Mouse (Mus musculus) c-Kit-positive CD71-negative TER-119-negative erythroid progenitor cells, embryonic 14.5 days (primary cell): Measurements from ENCODE around the gene Nek6.
A peak's percentile ranks its signal among the peaks of the same experiment; 100 is the strongest.

Experiments
- DNase-seq: peaks from one replicate; pipeline ENCODE4 v3.0.0-alpha.2; 2013; ENCODE audit warnings: low read depth

The Nek6 gene

DNA sequence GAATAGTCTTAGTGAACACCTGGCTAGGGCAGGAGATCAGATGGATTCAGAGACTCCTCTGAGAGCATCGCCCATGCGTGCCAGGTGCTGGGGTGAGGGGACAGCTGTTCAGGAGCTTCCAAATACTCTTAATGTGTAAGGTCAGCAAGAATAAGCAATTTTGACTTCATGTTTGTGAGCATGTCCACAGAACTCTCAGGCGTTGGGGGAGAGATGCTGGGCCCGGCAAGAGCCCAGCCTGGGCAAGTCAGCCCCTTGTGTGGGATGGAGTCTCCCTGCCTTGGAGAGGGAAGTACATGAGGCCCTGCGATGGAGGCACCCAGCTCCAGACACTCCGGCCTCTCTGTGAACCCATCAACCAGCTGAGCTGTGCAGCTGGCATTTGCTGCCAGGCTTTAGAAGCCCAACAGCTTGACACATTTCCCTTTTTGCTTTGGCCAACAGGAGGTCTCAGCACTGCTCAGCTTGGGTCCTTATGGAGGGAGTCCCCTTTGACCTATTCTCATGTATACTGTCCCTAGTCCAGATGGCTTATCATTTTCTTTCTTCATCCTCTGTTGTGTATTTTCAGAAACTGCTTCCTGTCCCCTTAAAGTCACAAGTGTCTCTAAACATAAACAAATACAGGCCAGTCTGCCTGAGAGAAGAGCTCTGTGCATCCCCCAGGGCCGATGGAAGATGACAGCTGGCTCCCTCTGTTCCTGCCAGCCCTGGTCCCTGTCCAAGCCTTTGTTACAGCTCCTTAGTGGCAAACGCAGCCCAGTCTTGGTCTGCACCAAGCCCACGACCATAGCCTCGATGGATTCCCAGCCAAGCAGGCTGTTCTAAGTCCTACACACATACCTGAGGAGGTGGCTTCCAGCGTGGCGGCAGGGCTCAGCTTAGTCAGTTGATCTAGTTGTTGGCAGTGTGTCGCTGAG, 67.4 kb downstream of the Nek6 start:
- no peak for DNase-seq

DNA sequence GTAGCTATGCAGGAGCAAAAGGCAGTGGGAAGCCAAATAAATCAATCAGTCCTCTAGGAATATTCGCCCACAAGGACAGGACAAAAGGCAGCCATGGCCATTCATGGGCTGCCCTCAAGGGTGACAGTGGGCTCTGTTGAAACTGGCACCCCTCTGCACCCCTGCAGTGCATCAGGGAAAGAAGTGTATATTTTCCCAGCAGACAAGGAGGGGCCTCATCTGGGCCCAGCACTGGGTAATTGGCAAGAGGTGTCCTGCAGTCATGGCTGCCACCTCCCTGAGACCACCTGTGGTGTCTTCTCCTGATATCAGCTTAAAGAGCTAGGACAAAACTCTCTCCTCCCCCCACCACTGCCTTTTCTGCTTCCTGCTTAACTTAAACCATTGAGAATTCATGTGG, 68.1 kb downstream of the Nek6 start:
- no peak for DNase-seq

DNA sequence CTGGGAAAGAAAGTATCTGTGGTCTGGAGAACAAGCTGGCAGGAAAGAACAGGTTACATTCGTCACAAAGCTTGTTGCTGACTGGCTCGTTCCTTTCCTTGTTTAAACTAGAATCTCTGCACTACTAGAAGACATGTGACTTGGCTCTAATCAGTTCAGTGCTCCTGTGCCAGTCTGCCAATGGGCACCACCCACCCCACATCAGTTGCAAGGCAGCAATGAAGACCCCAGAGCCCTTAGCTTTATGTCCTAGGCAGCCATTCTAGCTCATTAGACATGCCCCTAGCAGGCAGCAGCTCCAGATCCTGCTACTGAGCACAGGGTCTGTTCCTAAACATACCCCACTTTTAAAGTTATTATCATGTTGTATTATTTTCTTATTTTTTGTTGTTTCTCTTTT, 72.5 kb downstream of the Nek6 start:
- DNase-seq = no peak

DNA sequence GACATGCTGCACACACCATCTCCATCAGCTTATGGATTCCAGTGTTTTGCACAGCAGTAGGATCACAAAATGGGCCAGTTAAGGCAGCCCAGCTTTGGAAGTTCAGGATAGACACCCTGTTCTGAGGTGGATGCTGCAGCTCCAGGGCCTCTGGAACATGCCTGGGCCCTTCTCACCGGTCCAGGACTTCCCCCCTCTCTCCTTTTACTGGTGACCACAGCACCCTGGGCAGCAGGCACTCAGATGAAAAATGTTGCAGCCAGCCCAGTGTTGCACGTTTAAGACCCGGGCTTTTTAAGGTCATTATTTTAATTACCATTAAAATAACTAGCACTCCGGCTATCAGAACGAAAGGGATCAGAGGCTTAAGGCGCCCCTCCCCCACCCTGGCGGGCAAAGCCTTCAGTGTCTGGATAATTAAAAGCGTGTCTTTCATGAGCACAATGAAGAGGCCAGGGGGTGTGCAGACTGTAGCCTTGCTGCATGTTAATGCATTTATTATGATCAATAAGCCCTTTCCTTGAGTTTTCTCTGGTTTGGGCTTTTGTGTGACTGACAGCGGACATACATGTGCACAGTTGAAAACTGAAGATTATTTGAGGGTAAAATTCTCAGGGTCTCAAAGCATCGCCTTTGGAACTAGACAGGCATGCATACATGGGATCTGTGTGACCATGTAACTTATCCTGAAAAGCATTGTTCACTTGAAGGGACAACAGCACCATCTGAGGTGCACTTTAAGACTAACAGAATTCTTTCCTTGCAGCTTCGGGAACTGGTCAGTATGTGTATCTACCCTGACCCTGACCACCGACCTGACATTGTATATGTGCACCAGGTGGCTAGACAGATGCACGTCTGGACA, 73.3 kb downstream of the Nek6 start:
- DNase-seq = no peak

DNA sequence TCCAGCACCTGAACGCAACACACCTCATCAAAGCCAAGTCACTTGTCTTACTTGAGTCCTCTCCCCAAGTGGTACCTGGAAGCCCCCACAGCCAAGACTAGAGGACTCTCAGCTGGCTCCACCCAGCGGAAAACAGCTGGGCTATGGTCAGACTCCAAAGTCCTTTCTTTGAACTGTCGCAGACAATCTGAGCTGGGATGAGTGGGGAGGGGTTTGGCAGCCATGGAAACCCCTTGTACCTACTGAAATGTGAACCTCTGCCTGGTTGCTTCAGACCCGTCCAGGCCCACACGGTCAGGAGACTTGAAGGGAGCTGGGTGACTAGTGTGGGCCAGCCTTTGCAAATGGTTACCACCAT, 73.9 kb downstream of the Nek6 start:
- DNase-seq = no peak

DNA sequence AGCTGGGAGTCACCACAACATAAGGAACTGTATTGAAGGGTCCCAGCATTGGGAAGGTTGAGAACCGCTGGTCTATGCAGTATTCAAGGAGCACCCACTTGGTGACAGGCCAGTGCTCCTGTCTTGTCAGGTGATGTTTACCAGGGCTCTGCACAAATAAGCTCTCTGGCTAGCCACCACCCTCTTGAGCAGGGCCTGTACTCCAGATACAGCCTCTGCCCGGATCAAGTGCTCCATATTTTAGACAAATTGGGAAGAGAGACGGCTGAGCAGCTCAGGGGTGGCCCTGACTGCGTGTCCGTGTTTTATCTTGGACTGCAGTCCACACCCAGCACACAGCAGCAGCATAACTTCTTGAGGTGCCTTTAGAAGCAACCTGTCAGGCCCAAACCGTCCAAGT, 75.3 kb downstream of the Nek6 start:
- no peak for DNase-seq

DNA sequence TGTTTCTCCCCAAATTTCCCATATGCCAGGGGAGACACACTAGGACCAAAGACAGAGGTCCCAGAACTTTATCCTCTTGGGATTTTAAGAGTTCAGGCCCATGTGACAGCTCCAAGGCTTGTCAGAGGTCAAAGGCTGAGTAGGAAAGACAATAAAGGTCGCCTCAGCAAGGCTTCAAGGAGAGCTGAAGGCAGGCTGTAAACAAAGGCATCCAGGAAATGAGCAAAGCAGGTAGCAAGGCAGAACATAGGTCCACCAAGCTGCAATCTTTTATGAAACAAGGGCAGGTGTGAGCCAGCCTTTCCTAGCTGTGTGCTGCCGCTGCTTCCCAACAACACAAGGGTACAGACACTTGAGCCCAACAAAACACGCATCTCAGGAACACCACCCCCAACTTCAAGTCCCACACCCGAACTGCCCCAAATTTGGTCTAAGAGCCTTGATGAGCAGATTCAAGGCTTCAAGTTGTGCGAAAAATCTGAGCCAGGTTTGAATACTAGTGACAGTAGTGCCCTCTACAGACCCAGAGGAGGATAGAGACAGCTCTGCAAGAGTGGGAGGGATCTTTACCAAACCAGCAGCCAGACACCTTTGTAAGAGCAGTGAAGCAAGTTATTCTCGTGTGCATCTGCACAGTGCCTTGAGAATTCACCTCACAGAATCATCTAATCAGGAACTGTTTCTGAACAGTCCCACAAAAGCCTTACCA, 80.5 kb downstream of the Nek6 start:
- DNase-seq = peak; percentile 13

DNA sequence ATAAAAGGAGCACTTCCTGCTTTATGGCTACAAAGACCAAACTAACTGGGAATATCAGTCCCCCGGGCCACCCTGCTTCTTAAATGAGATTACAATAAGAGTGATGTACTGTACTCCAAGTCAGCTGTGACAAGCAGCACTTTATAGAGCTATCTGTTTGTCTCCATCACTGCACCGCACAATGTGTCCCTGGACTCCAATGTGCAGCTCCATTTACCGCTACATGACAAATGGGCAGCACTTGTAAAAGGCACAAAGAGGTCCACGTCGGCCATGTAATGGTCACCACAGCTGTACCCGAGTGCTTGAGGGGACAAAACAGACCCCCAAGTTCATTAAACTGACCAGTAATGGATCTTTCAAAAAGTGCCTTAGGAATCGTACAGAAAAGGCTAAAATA, 83.4 kb downstream of the Nek6 start:
- no peak for DNase-seq

DNA sequence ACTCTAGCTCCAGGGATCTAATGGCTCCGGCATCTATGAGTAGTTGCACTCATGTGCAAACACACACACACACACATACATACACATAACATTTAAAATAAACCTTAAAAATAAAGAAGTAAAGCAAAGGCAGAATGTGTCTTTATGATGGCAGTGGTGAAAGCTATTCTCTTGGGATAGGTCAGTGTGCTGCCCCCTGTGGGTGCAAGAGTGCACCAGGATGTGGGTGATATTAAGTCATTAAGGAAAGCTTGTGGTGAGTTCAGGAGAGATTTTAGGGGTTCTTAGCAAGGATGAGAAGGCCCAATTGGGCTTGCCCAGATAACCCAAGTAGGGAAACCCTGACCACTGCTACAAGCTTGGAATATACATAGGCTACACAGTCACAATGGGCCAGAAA, 86.5 kb downstream of the Nek6 start:
- peak; percentile 16 for DNase-seq

DNA sequence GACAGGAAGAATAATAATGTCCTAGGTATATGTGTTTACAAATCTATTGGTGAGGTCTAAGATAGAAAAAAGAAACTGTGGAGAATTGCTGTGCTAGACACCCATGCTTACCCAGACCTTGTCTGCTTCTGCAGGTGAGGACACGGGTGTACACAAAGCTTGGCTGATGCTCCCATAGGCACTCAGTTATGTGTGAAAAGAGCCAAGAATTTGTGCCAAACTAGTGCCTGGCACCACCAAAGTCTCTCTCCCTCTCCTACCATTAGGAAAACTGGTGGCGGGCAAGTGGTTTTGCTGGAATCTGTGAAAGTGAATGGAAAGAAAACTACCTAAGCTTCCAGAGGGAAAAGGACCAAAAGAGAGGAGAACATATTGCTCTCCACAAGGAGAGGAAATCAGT, 87.0 kb downstream of the Nek6 start:
- DNase-seq = no peak

DNA sequence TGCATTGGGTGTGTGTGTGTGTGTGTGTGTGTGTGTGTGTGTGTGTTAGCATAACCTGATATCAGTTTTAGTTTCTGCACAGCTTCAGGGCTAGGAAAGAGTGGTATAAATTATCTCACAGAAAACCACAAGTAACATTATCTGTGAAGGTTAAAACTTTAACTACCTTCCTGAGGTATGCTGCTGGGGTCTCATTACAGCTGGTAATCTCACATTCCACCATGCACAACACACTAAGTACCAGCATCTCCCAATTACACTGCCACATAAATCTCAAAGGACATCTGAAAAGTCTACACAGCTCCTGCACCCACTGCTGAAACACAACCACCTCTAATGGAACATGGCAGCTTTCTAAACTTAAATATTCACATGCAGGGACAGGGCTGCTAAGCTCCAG, 89.4 kb downstream of the Nek6 start:
- DNase-seq = no peak

DNA sequence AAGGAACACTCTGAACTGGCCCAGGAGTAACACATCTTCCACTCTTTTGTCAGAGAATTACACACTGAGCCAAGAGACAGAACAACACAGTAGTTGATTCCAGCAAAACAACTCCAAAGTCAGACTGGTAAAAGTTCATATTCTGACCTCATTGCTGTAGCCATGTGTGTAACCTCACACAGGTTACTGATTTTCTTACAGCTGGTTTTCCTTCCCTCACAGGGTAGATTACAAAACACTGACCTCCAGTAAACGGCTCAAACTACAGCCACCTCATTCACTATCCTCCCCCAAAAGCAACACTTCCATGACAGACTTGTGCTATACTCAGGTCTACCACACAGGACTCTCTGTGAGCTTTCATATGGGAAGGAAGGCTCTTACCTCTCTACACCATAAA, 96.3 kb downstream of the Nek6 start:
- no peak for DNase-seq

DNA sequence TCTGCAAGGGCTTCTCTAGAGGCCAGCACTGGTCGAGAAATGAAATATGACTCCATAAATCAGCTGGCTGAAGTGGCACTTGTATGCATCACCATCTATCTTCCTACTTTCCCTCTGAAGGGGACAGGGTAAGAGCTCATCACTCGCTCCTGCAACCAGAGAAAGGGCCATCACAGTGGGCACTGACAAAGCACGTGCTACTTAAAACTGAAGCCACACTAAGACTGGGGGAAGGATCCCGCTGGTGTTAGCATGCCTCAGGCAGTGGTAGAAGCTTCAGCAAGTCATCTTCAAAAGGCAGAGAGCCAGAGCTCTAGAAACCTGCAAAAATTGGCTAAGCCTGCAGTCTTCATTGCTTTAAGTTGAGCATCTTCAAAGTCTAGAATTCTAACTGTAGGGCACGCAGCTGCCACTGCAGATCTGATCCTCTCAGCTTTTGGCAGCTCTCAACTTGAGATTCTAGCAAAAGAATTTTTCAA, 97.4 kb downstream of the Nek6 start:
- DNase-seq = no peak

DNA sequence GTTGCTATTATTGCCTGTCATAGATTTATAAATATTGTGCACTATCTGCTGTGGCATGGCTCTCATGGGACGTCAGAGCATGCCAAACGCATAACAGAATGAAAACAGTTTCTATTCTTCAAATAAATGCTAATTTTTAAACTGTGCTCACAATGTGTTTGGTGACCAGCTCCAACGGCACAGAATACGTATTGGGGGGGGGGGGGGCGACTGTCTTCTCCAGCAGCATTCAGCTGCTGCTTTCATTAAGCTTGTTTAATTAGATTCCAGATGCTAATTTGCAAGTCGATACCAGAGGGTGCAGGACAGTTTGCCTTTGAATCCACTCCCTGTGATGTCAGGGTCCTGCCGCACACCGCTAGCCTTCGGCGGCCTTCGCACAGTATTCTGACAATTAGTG, 97.9 kb downstream of the Nek6 start:
- DNase-seq = no peak

DNA sequence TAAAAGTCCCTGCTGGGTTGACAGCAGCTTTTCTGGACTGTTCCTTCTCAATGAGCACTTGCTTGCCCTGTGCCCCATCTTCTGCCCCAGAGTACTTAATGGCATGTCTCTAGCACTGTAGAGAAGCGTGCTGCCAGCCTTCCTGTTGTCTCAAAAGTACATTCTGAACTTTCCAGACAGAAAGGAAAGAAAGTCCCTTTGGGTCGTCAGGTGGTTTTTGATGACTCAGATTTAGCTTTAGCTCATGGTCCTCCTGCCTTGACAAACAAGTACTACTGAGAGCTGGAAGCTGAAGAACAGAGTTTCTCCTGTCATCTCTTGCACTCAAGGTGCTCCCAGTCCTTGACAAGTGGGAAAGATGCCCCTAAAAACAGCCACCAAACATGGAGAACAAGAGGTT, 98.7 kb downstream of the Nek6 start:
- no peak for DNase-seq

DNA sequence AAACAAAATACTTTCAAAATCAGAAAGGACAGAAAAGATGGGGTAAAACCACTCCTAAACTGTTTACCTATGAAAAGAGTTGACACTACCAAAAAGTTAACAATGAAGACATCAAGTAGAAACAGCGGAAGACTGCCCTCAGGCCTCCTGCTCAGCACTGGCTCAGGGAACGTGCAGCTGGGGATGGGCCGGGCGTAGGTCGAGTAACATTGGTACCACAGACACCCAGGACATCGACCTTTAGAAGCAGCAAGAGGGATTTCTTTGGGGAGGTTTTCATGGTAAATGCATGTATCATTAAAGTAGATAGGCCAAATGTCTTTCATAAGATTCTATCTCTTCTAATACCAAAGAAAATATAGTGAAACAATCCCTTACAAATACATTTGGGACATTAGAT, 101.2 kb downstream of the Nek6 start:
- no peak for DNase-seq

DNA sequence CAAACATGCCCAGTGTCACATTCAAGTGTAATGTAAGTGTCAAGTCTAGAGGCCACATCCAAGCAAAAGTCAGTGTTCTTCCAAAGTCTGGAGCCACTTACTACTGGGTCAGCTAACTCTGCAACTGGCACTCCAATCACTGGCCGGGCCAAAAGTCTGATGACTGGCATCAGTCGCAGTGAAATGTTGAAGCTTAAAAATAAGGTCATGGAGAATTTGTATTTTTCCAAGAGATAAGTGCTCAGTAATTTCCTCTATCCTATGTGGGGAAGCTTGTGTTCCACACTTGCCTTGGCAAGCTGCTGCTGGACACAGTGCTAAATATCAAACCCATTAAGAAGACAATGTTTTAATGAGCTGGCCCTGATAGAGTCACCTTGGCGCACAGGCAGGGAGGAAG, 102.1 kb downstream of the Nek6 start:
- no peak for DNase-seq

DNA sequence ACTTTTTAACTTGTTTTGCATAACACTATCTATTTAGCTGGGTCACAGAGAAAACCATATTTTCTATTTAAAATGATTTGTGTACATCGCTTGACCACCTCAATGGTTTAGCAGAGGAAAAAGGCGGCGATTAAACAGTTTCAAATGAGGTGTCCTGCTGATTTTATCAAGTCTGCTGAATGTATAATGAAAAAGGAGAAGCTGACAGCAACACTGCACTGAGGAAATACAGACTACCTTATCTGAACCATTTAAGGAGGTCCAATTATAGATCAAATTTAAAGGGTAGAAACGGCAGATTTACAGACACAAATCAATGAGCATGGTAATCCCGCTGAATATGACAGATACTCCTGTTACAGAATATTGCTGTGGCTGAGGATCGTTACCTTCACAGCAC, 103.0 kb downstream of the Nek6 start:
- no peak for DNase-seq

DNA sequence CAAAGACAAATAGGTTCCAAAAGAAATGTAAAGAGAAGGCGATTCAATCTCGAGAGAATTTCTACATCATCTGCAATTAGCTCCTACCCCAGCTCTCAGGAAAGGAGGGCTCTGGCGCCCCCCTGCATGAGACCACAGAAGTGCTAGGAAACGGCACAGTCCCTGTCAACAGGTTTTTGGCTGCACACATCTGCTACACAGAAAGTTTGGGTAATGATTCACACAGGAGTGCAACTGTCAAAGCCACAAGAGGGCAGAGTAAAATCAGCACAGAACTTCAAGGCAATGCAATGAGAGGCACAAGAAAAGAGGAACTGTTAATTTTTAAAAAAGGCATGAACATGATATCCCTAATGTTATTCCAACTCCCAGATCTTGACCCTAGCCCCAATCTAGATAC, 104.6 kb downstream of the Nek6 start:
- DNase-seq = peak; percentile 42

DNA sequence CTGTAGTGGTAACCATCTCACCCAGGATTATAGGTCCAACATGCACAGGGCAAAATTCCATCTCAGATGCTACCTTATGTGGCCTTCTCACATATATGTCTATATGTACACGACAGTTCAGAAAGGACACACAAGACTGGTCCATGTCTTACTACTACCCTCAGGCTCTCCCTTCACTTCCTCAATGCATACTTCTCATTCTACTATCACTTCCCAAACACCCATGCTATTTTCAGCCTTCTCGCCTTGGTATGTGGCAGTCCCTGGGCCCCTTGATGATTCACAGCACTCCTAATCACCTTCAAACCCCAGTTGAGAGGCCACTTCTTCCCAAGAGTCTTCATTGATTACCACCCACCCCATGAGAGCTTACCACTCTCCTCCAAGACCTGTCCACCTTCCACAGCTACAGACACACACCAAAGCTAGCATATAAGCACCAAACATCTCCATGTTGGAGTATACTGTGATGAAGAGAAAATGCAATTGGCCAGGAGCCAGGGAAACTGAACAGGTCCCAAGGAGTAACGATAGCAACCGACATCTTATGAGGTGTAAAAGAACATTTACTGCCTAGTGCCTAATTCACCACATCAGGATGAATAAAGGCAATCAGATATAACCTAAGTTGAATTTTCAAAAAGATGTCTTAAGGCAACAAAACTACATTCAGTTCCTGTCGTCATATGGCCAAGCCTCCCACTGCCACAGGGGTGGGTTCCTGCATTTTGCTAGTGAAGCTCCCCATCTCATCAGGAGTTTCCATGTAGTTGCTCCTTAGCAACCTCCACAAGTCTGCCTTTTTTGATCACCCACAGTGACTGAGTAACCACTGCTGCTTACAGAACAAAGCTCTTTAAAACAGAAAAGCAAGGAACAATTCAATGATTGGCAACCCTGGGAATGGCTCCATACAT, 105.8 kb downstream of the Nek6 start:
- no peak for DNase-seq

DNA sequence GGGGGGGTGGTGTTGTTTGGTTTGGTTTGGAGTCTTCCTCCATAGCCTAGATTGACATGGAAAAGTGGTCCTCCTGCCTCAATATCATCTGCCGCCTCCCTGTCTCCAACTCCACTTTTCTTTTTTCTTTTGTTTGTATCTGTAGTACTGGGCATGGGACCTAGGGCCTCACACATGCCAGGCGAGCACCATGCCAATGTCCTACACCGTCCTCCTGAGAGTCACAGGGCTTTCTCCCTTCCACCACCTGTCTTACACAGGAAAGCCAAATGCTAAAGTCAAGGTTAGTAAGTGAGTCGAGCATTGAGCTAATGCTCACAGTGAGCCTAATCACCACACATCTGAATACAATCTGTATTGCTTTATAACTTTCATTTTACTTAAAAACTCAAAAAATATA, 108.3 kb downstream of the Nek6 start:
- no peak for DNase-seq

DNA sequence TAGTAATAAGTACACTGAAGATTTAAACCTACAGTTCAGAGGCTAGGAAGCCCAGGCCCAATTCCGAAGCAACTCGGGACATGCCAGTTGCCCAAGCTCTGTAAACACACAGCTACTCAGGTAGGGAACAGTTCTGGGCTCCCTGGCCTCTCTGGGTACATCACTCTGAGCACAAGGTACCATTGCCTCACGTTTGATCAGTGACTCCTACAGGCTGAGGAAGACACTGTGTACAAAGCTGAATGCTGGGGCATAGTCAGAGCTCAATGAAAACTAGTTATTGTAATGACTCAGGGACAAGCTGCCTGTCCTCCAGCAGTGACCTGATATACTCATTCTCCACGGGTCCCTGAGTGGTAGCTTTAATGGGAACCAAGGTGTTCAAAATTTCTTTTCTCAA, 109.6 kb downstream of the Nek6 start:
- DNase-seq = no peak
